Mouse (Mus musculus) ES-Bruce4 (cell line): ENCODE measurements at regions not wholly inside any gene's neighbourhood (a gene's known extent, or its start where the extent isn't known, plus 50 kb on each side); places are given as distances from the start of the nearest gene placed in this dataset.

Source experiments
- H3K27ac ChIP-seq: 2 replicates; pipeline ENCODE4 v1.5.1; 2012; ENCODE audit warnings: low read length, inconsistent platforms; ENCODE audit not compliant: insufficient read depth
- H3K27me3 ChIP-seq: 2 replicates; pipeline ENCODE4 v1.6.1; 2012; ENCODE audit warnings: mild to moderate bottlenecking, low read length, inconsistent platforms; ENCODE audit not compliant: control insufficient read depth, poor library complexity, insufficient read depth, severe bottlenecking
- H3K36me3 ChIP-seq: 2 replicates; pipeline ENCODE4 v1.6.1; 2012; ENCODE audit warnings: inconsistent platforms, mild to moderate bottlenecking, low read length, moderate library complexity; ENCODE audit not compliant: control insufficient read depth, poor library complexity, insufficient read depth, severe bottlenecking
- H3K4me1 ChIP-seq: one replicate; pipeline ENCODE4 v1.8.1; 2011; ENCODE audit warnings: low read length; ENCODE audit not compliant: control insufficient read depth, insufficient read depth
- H3K4me3 ChIP-seq: 2 replicates; pipeline ENCODE4 v1.5.1; 2011; ENCODE audit warnings: low read depth, mild to moderate bottlenecking, low read length
- H3K9ac ChIP-seq: 2 replicates; pipeline ENCODE4 v1.6.1; 2012; ENCODE audit warnings: low read depth, mild to moderate bottlenecking, inconsistent platforms; ENCODE audit not compliant: poor library complexity, severe bottlenecking
- H3K9me3 ChIP-seq: replicated peaks from 2 replicates; pipeline ENCODE4 v1.6.1; 2012; ENCODE audit warnings: mild to moderate bottlenecking, low read length, inconsistent platforms; ENCODE audit not compliant: control insufficient read depth, poor library complexity, insufficient read depth, severe bottlenecking
- CTCF ChIP-seq: IDR thresholded peaks from one replicate; pipeline ENCODE4 v1.8.1; 2011; ENCODE audit warnings: low read depth, low read length
- EP300 ChIP-seq: IDR thresholded peaks from 2 replicates; pipeline ENCODE4 v1.6.1; 2011; ENCODE audit warnings: low read depth, low read length; ENCODE audit not compliant: insufficient read depth
- POLR2A ChIP-seq: IDR thresholded peaks from one replicate; pipeline ENCODE4 v1.8.1; 2011; ENCODE audit warnings: low read length; ENCODE audit not compliant: insufficient read depth

DNA sequence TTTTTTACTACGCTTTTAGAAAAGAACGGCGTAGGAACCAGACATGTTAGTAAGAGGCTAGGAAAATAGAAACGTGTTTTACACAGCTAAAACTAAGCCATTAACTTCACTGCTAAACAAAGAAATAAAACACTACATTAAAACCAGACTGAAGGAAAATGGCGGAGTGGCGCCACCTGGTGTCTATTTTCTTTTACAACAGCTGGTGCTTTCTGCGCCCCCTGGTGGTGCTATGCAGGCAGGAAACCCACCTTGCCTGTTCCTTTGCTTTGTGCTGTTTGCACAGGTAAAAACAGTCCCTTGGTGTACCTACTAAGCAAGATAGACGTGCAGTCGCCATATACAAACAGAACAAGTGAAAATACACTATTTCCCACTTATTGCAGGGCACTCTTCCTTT lies 282.9 kb upstream of the Npvf start:
- no peaks in the 10 kb centered on the region for H3K27me3 ChIP-seq
- H3K36me3 ChIP-seq, result no peaks in the 10 kb centered on the region
- H3K4me3 ChIP-seq, result no peak overlapping the region
- H3K9ac ChIP-seq, result no peak overlapping the region
- H3K9me3 ChIP-seq, result no peaks in the 10 kb centered on the region
- TF ChIP-seq CTCF (peak; percentile 99), EP300 (no peak)
- no peaks in the 10 kb centered on the region for H3K4me1 ChIP-seq
- no peak overlapping the region for H3K27ac ChIP-seq

DNA sequence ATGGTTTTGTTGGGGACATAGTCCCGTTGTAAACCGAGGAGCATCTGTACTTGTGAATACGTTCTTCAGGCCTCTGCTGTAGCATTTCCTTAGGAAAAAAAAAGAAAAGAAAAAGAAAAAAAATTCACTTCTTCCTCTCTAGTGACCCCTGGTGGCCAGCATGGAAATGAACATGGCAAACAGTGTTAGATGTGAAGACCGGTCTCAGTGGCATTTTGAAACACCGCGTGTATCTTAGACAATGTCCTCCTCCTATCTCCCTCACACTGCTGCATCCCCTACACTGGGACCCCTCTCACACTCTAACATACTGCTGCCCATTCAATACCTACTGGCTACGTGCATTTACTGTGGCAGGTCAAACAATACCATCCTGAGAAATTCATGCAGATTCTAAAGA lies 284.6 kb upstream of the Npvf start:
- Histone ChIP-seq H3K27me3 (no peaks in the 10 kb centered on the region), H3K9ac (no peak overlapping the region)

GRCm38 (mm10) chr6:50939440-50939839 lies 285.2 kb upstream of the Npvf start:
- Histone ChIP-seq H3K4me3 (no peak overlapping the region), H3K27ac (no peak overlapping the region), H3K27me3 (no peaks in the 10 kb centered on the region), H3K9me3 (no peaks in the 10 kb centered on the region), H3K9ac (no peak overlapping the region), H3K4me1 (no peaks in the 10 kb centered on the region), H3K36me3 (no peaks in the 10 kb centered on the region)
- no peak for TF ChIP-seq EP300
- no peak for TF ChIP-seq CTCF
- no peak for TF ChIP-seq POLR2A

More for the DNA sequence above, 284.6 kb upstream of the Npvf start:
- Histone ChIP-seq H3K36me3 (no peaks in the 10 kb centered on the region), H3K9me3 (no peaks in the 10 kb centered on the region), H3K4me3 (no peak overlapping the region), H3K4me1 (no peaks in the 10 kb centered on the region), H3K27ac (no peak overlapping the region)
- TF ChIP-seq CTCF, result peak; percentile 31
- TF ChIP-seq EP300, result no peak
- no peak for TF ChIP-seq POLR2A

GRCm38 (mm10) chr6:50940118-50940517 lies 285.9 kb upstream of the Npvf start:
- Histone ChIP-seq H3K27ac (no peak overlapping the region), H3K4me3 (no peak overlapping the region)

GRCm38 (mm10) chr6:50940641-50941398 lies 286.6 kb upstream of the Npvf start:
- TF ChIP-seq CTCF (no peak), EP300 (no peak), POLR2A (no peak)
- Histone ChIP-seq H3K9me3 (no peaks in the 10 kb centered on the region), H3K4me3 (no peak overlapping the region), H3K4me1 (no peaks in the 10 kb centered on the region), H3K36me3 (no peaks in the 10 kb centered on the region), H3K27me3 (no peaks in the 10 kb centered on the region), H3K27ac (no peak overlapping the region), H3K9ac (no peak overlapping the region)

More at GRCm38 (mm10) chr6:50940118-50940517, 285.9 kb upstream of the Npvf start:
- Histone ChIP-seq H3K4me1 (no peaks in the 10 kb centered on the region), H3K9me3 (no peaks in the 10 kb centered on the region), H3K9ac (no peak overlapping the region), H3K27me3 (no peaks in the 10 kb centered on the region), H3K36me3 (no peaks in the 10 kb centered on the region)
- TF ChIP-seq CTCF, result peak; percentile 74
- no peak for TF ChIP-seq EP300

- no peaks in the 10 kb centered on the region for H3K27me3 ChIP-seq
- H3K9me3 ChIP-seq, result no peaks in the 10 kb centered on the region
- no peak overlapping the region for H3K27ac ChIP-seq
- H3K36me3 ChIP-seq, result no peaks in the 10 kb centered on the region
- TF ChIP-seq POLR2A (no peak), EP300 (no peak), CTCF (no peak)
- H3K9ac ChIP-seq, result no peak overlapping the region
- H3K4me1 ChIP-seq, result no peaks in the 10 kb centered on the region
- no peak overlapping the region for H3K4me3 ChIP-seq
These were observed 288.5 kb upstream of the Npvf start for GRCm38 (mm10) chr6:50942696-50943095.
